Mouse (Mus musculus) thymus, postnatal 14 days (tissue): Measurements from ENCODE around the gene Dnajb8.

Experiments
- DNase-seq: peaks from one replicate; pipeline ENCODE4 v3.0.0; 2021

Gene Dnajb8

GRCm38 (mm10) chr6:88199718-88200692 lies 22.1 kb upstream of the Dnajb8 start:
- DNase-seq: no peak

GRCm38 (mm10) chr6:88200693-88201609 lies 21.1 kb upstream of the Dnajb8 start:
- DNase-seq: no peak

- no peak for DNase-seq
Measured at GRCm38 (mm10) chr6:88201926-88202700, 20.0 kb upstream of the Dnajb8 start.

- DNase-seq: no peak
Measured at GRCm38 (mm10) chr6:88202921-88203690, 19.0 kb upstream of the Dnajb8 start.

- DNase-seq: no peak
Measured at GRCm38 (mm10) chr6:88203791-88204405, 18.2 kb upstream of the Dnajb8 start.

- no peak for DNase-seq
Measured at GRCm38 (mm10) chr6:88204531-88205385, 17.3 kb upstream of the Dnajb8 start.

GRCm38 (mm10) chr6:88205386-88205700 lies 16.7 kb upstream of the Dnajb8 start:
- DNase-seq: no peak

- DNase-seq: no peak
Measured at GRCm38 (mm10) chr6:88205937-88206336, 16.1 kb upstream of the Dnajb8 start.

- DNase-seq: no peak
Measured at GRCm38 (mm10) chr6:88206566-88206965, 15.5 kb upstream of the Dnajb8 start.

GRCm38 (mm10) chr6:88207403-88208033 lies 14.6 kb upstream of the Dnajb8 start:
- no peak for DNase-seq

GRCm38 (mm10) chr6:88208321-88208720 lies 13.7 kb upstream of the Dnajb8 start:
- DNase-seq: no peak

- DNase-seq: no peak
Measured at GRCm38 (mm10) chr6:88209453-88209852, 12.6 kb upstream of the Dnajb8 start.

- no peak for DNase-seq
Measured at GRCm38 (mm10) chr6:88210182-88210581, 11.9 kb upstream of the Dnajb8 start.

GRCm38 (mm10) chr6:88215797-88216196 lies 6.3 kb upstream of the Dnajb8 start:
- no peak for DNase-seq

- DNase-seq: no peak
Measured at GRCm38 (mm10) chr6:88216199-88216598, 5.9 kb upstream of the Dnajb8 start.

GRCm38 (mm10) chr6:88219094-88219493 lies 3.0 kb upstream of the Dnajb8 start:
- DNase-seq: no peak

GRCm38 (mm10) chr6:88226570-88226994 lies 4.5 kb downstream of the Dnajb8 start:
- DNase-seq: no peak

- DNase-seq: no peak
Measured at GRCm38 (mm10) chr6:88227537-88227936, 5.5 kb downstream of the Dnajb8 start.

GRCm38 (mm10) chr6:88229221-88229620 lies 7.2 kb downstream of the Dnajb8 start:
- no peak for DNase-seq

- DNase-seq: no peak
Measured at GRCm38 (mm10) chr6:88231821-88232220, 9.8 kb downstream of the Dnajb8 start.
